ENCODE assay signal across 11 mouse cellular contexts in genomic region chr10:59825137-59825812, GRCm38 (mm10). TPM values are rescaled to one million over a fixed set of nuclear protein-coding genes. Genes with fewer than 3 reads are reported as not detected.
DNase-seq lines count a peak whose midpoint lies in the region; ATAC-seq and TF ChIP-seq lines count a peak whose summit lies in the region.
"Had no signal": no experiment of that assay in that cellular context is flagged by ENCODE, and none has a peak within 500 bp of the region (broad histone marks: within the 10 kb centered on the region; RNA-seq: fewer than 3 reads in every experiment).

No protein-coding gene starts in this region.

- H3K4me3 ChIP-seq in embryonic facial prominence, embryonic 14.5 days (ENCODE audit: low read depth, low read length) = no peak overlapping the region
- no peak overlapping the region for H3K4me3 ChIP-seq in embryonic facial prominence, embryonic 10.5 days
- H3K4me3 ChIP-seq in liver, embryonic 14.5 days (ENCODE audit: insufficient read depth in 1 of 2, low read depth in 2 of 2, low read length in 2 of 2) = no peak overlapping the region
- peak overlapping the region; percentile 51 for H3K4me3 ChIP-seq in bone marrow macrophage, adult 2 months (ENCODE audit: insufficient read depth, low read length)
- H3K4me3 ChIP-seq: embryonic facial prominence, embryonic 12.5 days; hindbrain, embryonic 10.5 days had no signal

- no peaks in the 10 kb centered on the region for H3K4me1 ChIP-seq in embryonic facial prominence, embryonic 14.5 days (ENCODE audit: control insufficient read depth, insufficient read depth, low read length)
- peaks cover 13% of the 10 kb centered on the region for H3K4me1 ChIP-seq in embryonic facial prominence, embryonic 10.5 days
- H3K4me1 ChIP-seq in liver, embryonic 14.5 days (replicated peaks; ENCODE audit: control insufficient read depth in 2 of 2, insufficient read depth in 2 of 2, low read length in 1 of 2) = no peaks in the 10 kb centered on the region
- H3K4me1 ChIP-seq in bone marrow macrophage, adult 2 months (ENCODE audit: control insufficient read depth, insufficient read depth, low read length) = peaks cover 39% of the 10 kb centered on the region
- H3K4me1 ChIP-seq: embryonic facial prominence, embryonic 12.5 days had no signal

- peak; percentile 44 for DNase-seq in embryonic facial prominence, embryonic 14.5 days (ENCODE audit: low spot score)
- DNase-seq in embryonic facial prominence, embryonic 10.5 days (ENCODE audit: low spot score) = no peak
- DNase-seq in liver, embryonic 14.5 days (ENCODE audit: low read depth in 3 of 3, low spot score in 3 of 3) = no peak
- DNase-seq in liver = no peak
- DNase-seq in lung, postnatal 25 days (ENCODE audit: low spot score) = peak; percentile 5
- no peak for DNase-seq in retina, postnatal 1 day
- no peak for DNase-seq in cerebellum, adult 9-10 months
- DNase-seq: layer of hippocampus, adult 9-11 months had no signal

- no peaks in the 10 kb centered on the region for H3K27me3 ChIP-seq in embryonic facial prominence, embryonic 14.5 days (replicated peaks; ENCODE audit: control insufficient read depth, insufficient read depth, low read length)
- H3K27me3 ChIP-seq in embryonic facial prominence, embryonic 10.5 days (replicated peaks; ENCODE audit: low read depth, poor library complexity, severe bottlenecking) = no peaks in the 10 kb centered on the region
- no peaks in the 10 kb centered on the region for H3K27me3 ChIP-seq in liver, embryonic 14.5 days (ENCODE audit: control insufficient read depth, insufficient read depth, low read length)
- H3K27me3 ChIP-seq: embryonic facial prominence, embryonic 12.5 days had no signal

- peaks cover 31% of the 10 kb centered on the region for H3K36me3 ChIP-seq in embryonic facial prominence, embryonic 14.5 days (ENCODE audit: control insufficient read depth, insufficient read depth, low read length)
- H3K36me3 ChIP-seq in embryonic facial prominence, embryonic 10.5 days (replicated peaks) = peaks cover 33% of the 10 kb centered on the region
- H3K36me3 ChIP-seq in liver, embryonic 14.5 days (replicated peaks; ENCODE audit: control insufficient read depth, insufficient read depth, low read depth) = peaks cover 8% of the 10 kb centered on the region; the same call in 1 of the 2 replicates

- TF ChIP-seq EP300 in liver, embryonic 14.5 days (IDR thresholded peaks at IDR 0.05; ENCODE audit: low read depth) = no peak

- ATAC-seq in embryonic facial prominence, embryonic 14.5 days (ENCODE audit: low read depth) = no peak
- ATAC-seq in liver, embryonic 14.5 days (ENCODE audit: insufficient read depth) = peak; percentile 18; the same call in 1 of the 2 replicates

- H3K27ac ChIP-seq in embryonic facial prominence, embryonic 14.5 days (replicated peaks; ENCODE audit: low read depth, low read length) = no peak overlapping the region
- H3K27ac ChIP-seq in embryonic facial prominence, embryonic 10.5 days (replicated peaks) = no peak overlapping the region
- H3K27ac ChIP-seq in liver, embryonic 14.5 days = no peak overlapping the region
- H3K27ac ChIP-seq in bone marrow macrophage, adult 2 months (ENCODE audit: insufficient read depth, low read depth, low read length) = peak overlapping the region; percentile 58
- H3K27ac ChIP-seq: embryonic facial prominence, embryonic 12.5 days; hindbrain, embryonic 10.5 days had no signal

- H3K9ac ChIP-seq in embryonic facial prominence, embryonic 14.5 days (ENCODE audit: low read depth, low read length) = no peak overlapping the region
- no peak overlapping the region for H3K9ac ChIP-seq in liver, embryonic 14.5 days (replicated peaks)
- H3K9ac ChIP-seq: embryonic facial prominence, embryonic 12.5 days had no signal

- H3K4me2 ChIP-seq in embryonic facial prominence, embryonic 14.5 days (ENCODE audit: low read depth, low read length) = no peak overlapping the region
- no peak overlapping the region for H3K4me2 ChIP-seq in liver, embryonic 14.5 days (ENCODE audit: low read depth)
- H3K4me2 ChIP-seq: embryonic facial prominence, embryonic 12.5 days had no signal

- no peaks in the 10 kb centered on the region for H3K9me3 ChIP-seq in embryonic facial prominence, embryonic 14.5 days (ENCODE audit: control insufficient read depth, low read length)
- peaks cover 8% of the 10 kb centered on the region; the same call in 1 of the 2 replicates for H3K9me3 ChIP-seq in embryonic facial prominence, embryonic 10.5 days
- H3K9me3 ChIP-seq in liver, embryonic 14.5 days (ENCODE audit: control insufficient read depth, low read length) = no peaks in the 10 kb centered on the region
- H3K9me3 ChIP-seq: embryonic facial prominence, embryonic 12.5 days had no signal

- 68% methylated on average over 16 of the region's 16 CpGs for WGBS in embryonic facial prominence, embryonic 14.5 days
- 83% methylated on average over 16 of the region's 16 CpGs for WGBS in embryonic facial prominence, embryonic 10.5 days
- 70% methylated on average over 16 of the region's 16 CpGs for WGBS in liver, embryonic 14.5 days (ENCODE audit: insufficient replicate concordance)

- no peak for TF ChIP-seq POLR2A in bone marrow macrophage, adult 2 months (IDR thresholded peaks at IDR 0.05; ENCODE audit: borderline replicate concordance, low read depth, low read length)

- TF ChIP-seq CTCF in liver, embryonic 14.5 days (IDR thresholded peaks at IDR 0.05; ENCODE audit: low read depth) = no peak
- TF ChIP-seq CTCF in bone marrow macrophage, adult 2 months (IDR thresholded peaks at IDR 0.05; ENCODE audit: low read depth, low read length) = no peak

RNA-seq across cellular contexts. Expression of gene Dnajb12, which starts 54.1 kb away (rescaled TPM):
- polyA plus RNA-seq in embryonic facial prominence, embryonic 14.5 days (2014; fragmentation: Nextera tagmentation; extraction: Ambion mirVana) = 25.5 and 28.7 TPM in 2 replicates
- 27.0 TPM in 2 replicates for polyA plus RNA-seq in embryonic facial prominence, embryonic 10.5 days (2016; fragmentation: Nextera tagmentation; extraction: Ambion mirVana)
- polyA plus RNA-seq in liver, embryonic 14.5 days (2012; rRNA removed) = 9.5 and 12.4 TPM in 2 replicates
- 12.0 and 15.6 TPM in 2 replicates for polyA plus RNA-seq in liver, embryonic 14.5 days (2014; fragmentation: Nextera tagmentation; extraction: Ambion mirVana)
- polyA plus RNA-seq in bone marrow macrophage, adult 2 months (2012; ENCODE audit: insufficient read depth, insufficient read length, missing spikeins) = 26.3 and 32.7 TPM in 2 replicates

Comparison
In these comparisons a context has a peak if more than half of its experiments do, and no peak if none do; other contexts are left out.
1. DNase-seq: peak in embryonic facial prominence, embryonic 14.5 days (single experiment) and lung, postnatal 25 days (single experiment); none in embryonic facial prominence, embryonic 10.5 days (single experiment), liver, embryonic 14.5 days (0 of 3), liver (single experiment), retina, postnatal 1 day (single experiment) and cerebellum, adult 9-10 months (single experiment).